Mouse (Mus musculus): ENCODE results near the gene Gm44579. TPM values are rescaled to one million over a fixed set of nuclear protein-coding genes. Genes with fewer than 3 reads are reported as not detected.

The Gm44579 gene
- polyA plus RNA-seq, 1 experiment = not detected

DNA sequence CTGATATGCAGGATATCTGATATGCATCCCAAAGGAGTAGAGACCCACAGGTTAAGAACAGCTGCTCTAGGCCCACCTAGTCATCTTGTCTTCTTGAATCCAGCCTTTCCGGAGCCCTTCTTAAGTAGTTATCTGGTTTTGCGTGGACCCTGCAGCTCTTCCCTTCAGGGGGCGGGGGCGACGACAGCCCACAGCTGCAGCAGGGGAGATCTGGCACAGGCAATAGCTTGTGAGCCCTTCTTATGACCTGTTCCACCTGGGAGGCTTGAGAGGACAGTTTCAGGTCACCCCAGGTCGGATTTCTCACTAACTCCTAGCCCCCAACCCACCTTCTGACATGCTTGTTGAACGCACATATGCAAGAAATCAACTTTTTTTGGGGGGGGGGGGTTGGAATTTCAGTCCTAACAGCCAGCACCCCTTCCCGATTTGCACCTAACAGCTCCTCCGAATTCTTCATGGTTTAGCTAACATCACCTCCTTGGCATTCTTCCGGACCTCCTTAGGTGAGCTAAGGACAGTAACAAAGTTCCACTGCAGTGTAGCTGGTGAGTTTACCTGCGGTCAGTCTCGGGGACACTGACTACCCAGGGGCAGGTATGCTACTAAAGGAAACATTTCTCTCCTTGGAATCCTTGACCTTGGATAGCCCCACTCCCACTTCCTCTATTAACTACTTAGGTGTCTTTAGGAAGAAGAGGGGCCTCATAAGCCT, 38.8 kb downstream of the Gm44579 start:
- DNase-seq = peak; percentile 57
- peaks cover 3% of the 10 kb centered on the region; the same call in 1 of the 2 replicates for H3K4me1 ChIP-seq (ENCODE audit: control insufficient read depth, insufficient read depth, low read length)
- H3K4me3 ChIP-seq (ENCODE audit: insufficient read depth, low read depth, low read length) = no peak overlapping the region
- no peak overlapping the region for H3K27ac ChIP-seq (ENCODE audit: insufficient read depth, low read depth, low read length)
- no peaks in the 10 kb centered on the region for H3K36me3 ChIP-seq (ENCODE audit: control insufficient read depth, insufficient read depth, low read length)
- WGBS = 35% methylated on average over 12 of the region's 12 CpGs
- H3K27me3 ChIP-seq (replicated peaks; ENCODE audit: control insufficient read depth, insufficient read depth, low read length) = no peaks in the 10 kb centered on the region
- TF ChIP-seq CTCF (conservative IDR thresholded peaks at IDR 0.05; ENCODE audit: insufficient read depth, insufficient read length, low read depth, low read length) (no peak), POLR2A (IDR thresholded peaks at IDR 0.05; ENCODE audit: low read depth, low read length) (no peak)

DNA sequence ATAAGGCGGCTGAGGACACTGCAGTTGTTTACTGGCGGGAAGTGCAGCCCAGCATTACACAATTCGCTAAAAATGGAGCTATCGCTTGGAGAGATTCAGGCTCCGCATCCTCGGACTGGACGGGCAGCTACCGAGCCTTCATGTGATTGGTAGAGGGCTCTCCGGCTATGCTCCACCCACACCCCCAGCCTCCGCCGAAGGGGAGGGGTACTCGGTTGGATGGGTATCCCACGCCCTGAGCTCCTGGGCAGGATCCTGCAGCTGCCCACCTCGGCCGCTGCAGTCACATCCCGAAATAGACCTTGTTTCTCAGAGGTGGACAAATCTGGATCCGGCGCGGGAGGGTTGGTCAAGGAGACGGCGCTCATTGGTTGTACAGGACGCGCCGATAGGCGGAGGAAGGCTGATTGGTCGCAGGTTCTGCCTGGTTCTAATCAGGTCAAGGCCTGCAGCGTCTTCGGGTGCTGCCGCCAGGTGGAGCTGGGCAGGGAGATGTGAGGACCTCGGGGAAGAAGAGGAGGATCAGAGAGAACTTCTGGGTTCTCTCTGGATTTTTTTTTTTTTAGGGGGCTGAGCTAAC, 39.6 kb downstream of the Gm44579 start:
- DNase-seq = peak; percentile 95
- peaks cover 3% of the 10 kb centered on the region; the same call in 1 of the 2 replicates for H3K4me1 ChIP-seq (ENCODE audit: control insufficient read depth, insufficient read depth, low read length)
- H3K27me3 ChIP-seq (replicated peaks; ENCODE audit: control insufficient read depth, insufficient read depth, low read length) = no peaks in the 10 kb centered on the region
- WGBS = under 1% methylated on average over 30 of the region's 30 CpGs
- peak overlapping the region; percentile 32; the same call in 1 of the 2 replicates for H3K27ac ChIP-seq (ENCODE audit: insufficient read depth, low read depth, low read length)
- no peak for TF ChIP-seq POLR2A (IDR thresholded peaks at IDR 0.05; ENCODE audit: low read depth, low read length)
- peak; percentile 78 for TF ChIP-seq CTCF (conservative IDR thresholded peaks at IDR 0.05; ENCODE audit: insufficient read depth, insufficient read length, low read depth, low read length)
- H3K4me3 ChIP-seq (ENCODE audit: insufficient read depth, low read depth, low read length) = peak overlapping the region; percentile 56
- no peaks in the 10 kb centered on the region for H3K36me3 ChIP-seq (ENCODE audit: control insufficient read depth, insufficient read depth, low read length)

DNA sequence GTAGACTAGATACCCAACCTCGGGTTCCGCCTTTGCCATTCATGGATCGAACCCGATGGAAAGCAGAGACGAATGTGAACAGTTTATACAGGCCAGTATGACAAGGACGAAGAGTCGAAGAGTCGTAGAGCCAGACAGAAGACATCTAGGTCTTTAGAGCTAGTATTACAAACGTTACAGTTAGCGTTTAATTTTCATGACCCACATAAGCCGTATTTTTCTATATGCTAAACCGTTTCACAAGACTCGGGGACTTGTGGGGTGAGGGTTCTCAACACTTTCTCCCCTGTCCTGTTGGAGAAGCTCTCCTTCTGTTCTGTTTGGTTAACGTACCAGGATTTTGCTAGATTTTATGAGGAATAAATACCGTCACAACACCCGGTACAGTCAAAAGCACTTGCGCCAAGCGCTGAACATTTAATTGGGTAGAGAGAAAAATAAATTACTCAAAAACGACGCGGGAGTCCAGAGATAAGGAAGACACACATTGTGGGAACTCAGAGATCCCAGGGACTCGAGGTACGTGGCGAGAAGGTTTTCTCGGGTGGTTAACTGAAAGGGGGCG, 40.1 kb downstream of the Gm44579 start:
- Histone ChIP-seq H3K4me1 (ENCODE audit: control insufficient read depth, insufficient read depth, low read length) (peaks cover 3% of the 10 kb centered on the region; the same call in 1 of the 2 replicates), H3K27ac (ENCODE audit: insufficient read depth, low read depth, low read length) (peak overlapping the region; percentile 32; the same call in 1 of the 2 replicates), H3K4me3 (ENCODE audit: insufficient read depth, low read depth, low read length) (peak overlapping the region; percentile 56), H3K36me3 (ENCODE audit: control insufficient read depth, insufficient read depth, low read length) (no peaks in the 10 kb centered on the region), H3K27me3 (replicated peaks; ENCODE audit: control insufficient read depth, insufficient read depth, low read length) (no peaks in the 10 kb centered on the region)
- no peak for DNase-seq
- 12% methylated on average over 26 of the region's 26 CpGs for WGBS
- TF ChIP-seq CTCF (conservative IDR thresholded peaks at IDR 0.05; ENCODE audit: insufficient read depth, insufficient read length, low read depth, low read length) = no peak
- no peak for TF ChIP-seq POLR2A (IDR thresholded peaks at IDR 0.05; ENCODE audit: low read depth, low read length)

DNA sequence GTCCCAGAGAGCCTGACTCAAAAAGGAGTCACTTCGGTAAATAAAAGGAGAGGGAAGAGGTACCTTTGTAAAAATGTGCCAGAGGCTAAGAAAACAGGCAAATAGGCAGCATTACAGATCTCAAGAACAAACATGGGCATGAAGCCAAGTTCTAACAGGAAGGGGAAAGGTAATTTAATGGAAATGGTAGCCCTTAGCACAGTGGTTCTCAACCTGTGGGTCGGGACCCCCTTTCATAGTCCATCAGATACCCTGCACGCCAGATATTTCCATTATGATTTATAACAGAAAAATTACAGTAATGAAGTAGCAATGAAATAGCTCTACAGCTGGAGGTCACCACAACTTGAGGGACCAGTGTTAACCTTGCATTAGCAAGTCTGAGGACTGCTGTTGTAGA, 43.5 kb downstream of the Gm44579 start:
- TF ChIP-seq CTCF (conservative IDR thresholded peaks at IDR 0.05; ENCODE audit: insufficient read depth, insufficient read length, low read depth, low read length) = no peak
- no peak for TF ChIP-seq POLR2A (IDR thresholded peaks at IDR 0.05; ENCODE audit: low read depth, low read length)
- WGBS = 53% methylated on average over 3 of the region's 3 CpGs
- H3K27me3 ChIP-seq (replicated peaks; ENCODE audit: control insufficient read depth, insufficient read depth, low read length) = no peaks in the 10 kb centered on the region
- H3K36me3 ChIP-seq (ENCODE audit: control insufficient read depth, insufficient read depth, low read length) = no peaks in the 10 kb centered on the region
- no peak for DNase-seq
- H3K4me3 ChIP-seq (ENCODE audit: insufficient read depth, low read depth, low read length) = no peak overlapping the region
- no peak overlapping the region for H3K27ac ChIP-seq (ENCODE audit: insufficient read depth, low read depth, low read length)
- H3K4me1 ChIP-seq (ENCODE audit: control insufficient read depth, insufficient read depth, low read length) = peaks cover 3% of the 10 kb centered on the region; the same call in 1 of the 2 replicates

DNA sequence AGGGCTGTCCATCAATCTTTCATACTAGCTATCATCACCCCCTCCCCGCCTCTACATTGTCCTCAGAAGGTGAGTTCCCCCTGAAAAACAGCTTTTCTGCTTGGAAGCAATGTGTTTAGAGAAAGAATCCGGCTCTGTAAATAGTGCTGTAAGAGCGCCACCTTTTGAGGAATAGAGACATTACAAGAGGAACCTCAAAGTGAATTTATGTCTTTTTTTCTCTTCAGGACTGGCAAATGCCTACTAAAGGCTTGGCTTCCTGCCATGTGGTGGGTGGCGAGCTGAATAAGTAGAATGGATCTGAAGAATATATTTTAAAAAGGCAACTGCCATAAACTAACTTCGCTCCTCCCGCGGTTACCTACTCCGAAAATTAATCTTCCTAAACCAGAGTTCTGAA, 47.0 kb downstream of the Gm44579 start:
- Histone ChIP-seq H3K4me1 (ENCODE audit: control insufficient read depth, insufficient read depth, low read length) (no peaks in the 10 kb centered on the region), H3K36me3 (ENCODE audit: control insufficient read depth, insufficient read depth, low read length) (no peaks in the 10 kb centered on the region), H3K4me3 (ENCODE audit: insufficient read depth, low read depth, low read length) (no peak overlapping the region), H3K27ac (ENCODE audit: insufficient read depth, low read depth, low read length) (no peak overlapping the region), H3K27me3 (replicated peaks; ENCODE audit: control insufficient read depth, insufficient read depth, low read length) (no peaks in the 10 kb centered on the region)
- TF ChIP-seq CTCF (conservative IDR thresholded peaks at IDR 0.05; ENCODE audit: insufficient read depth, insufficient read length, low read depth, low read length) (0 out of 2 replicates have a peak, but pooled peaks have one; percentile 6), POLR2A (IDR thresholded peaks at IDR 0.05; ENCODE audit: low read depth, low read length) (no peak)
- WGBS = 28% methylated on average over 8 of the region's 8 CpGs
- DNase-seq = peak; percentile 38

DNA sequence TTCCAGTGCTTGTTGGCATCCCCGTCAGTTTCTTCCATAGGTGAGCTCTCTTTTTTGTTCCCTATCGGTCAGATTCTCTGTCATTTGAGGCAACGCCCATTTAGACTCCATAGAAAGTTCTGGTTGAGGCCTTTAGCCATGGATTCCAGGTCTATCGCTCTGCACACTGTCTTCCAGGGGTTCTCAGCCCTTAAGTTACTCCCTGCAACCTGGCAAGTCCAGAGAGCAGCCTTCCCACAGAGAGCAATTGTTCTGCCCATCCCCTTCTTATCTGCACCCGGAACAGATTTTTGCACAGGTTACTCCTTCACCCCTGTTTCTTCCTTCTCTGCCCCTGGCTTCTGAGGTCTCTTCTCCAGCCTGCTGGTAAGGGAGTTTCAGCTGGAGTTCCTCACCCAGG, 48.7 kb downstream of the Gm44579 start:
- 84% methylated on average over 5 of the region's 5 CpGs for WGBS
- 0 out of 2 replicates have a peak, but pooled peaks cover 3% of the 10 kb centered on the region for H3K27me3 ChIP-seq (replicated peaks; ENCODE audit: control insufficient read depth, insufficient read depth, low read length)
- TF ChIP-seq CTCF (conservative IDR thresholded peaks at IDR 0.05; ENCODE audit: insufficient read depth, insufficient read length, low read depth, low read length) (no peak), POLR2A (IDR thresholded peaks at IDR 0.05; ENCODE audit: low read depth, low read length) (no peak)
- no peaks in the 10 kb centered on the region for H3K36me3 ChIP-seq (ENCODE audit: control insufficient read depth, insufficient read depth, low read length)
- no peak for DNase-seq
- H3K4me1 ChIP-seq (ENCODE audit: control insufficient read depth, insufficient read depth, low read length) = no peaks in the 10 kb centered on the region
- H3K4me3 ChIP-seq (ENCODE audit: insufficient read depth, low read depth, low read length) = no peak overlapping the region
- no peak overlapping the region for H3K27ac ChIP-seq (ENCODE audit: insufficient read depth, low read depth, low read length)

DNA sequence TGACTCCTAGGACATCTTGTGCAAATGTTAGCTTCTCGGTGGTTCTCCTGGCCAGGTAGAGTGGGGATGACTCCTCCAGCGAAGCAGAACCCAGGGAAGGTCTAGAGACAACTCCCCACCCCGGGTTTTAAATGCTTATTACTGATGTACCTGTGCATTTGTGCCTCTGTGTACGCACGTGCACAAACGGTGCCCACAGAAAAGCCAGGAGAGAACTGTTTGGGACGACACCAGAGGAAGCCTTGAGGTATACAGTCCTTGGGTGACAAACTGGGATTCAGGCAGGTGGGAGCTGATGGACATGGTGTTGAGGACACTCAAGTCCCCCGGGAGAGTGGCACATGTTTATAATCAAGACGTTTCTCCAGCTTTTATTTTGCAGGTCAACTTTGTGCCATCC, 49.9 kb downstream of the Gm44579 start:
- no peaks in the 10 kb centered on the region for H3K36me3 ChIP-seq (ENCODE audit: control insufficient read depth, insufficient read depth, low read length)
- 0 out of 2 replicates have a peak, but pooled peaks cover 4% of the 10 kb centered on the region for H3K27me3 ChIP-seq (replicated peaks; ENCODE audit: control insufficient read depth, insufficient read depth, low read length)
- H3K4me3 ChIP-seq (ENCODE audit: insufficient read depth, low read depth, low read length) = no peak overlapping the region
- H3K4me1 ChIP-seq (ENCODE audit: control insufficient read depth, insufficient read depth, low read length) = no peaks in the 10 kb centered on the region
- TF ChIP-seq POLR2A (IDR thresholded peaks at IDR 0.05; ENCODE audit: low read depth, low read length) (no peak), CTCF (conservative IDR thresholded peaks at IDR 0.05; ENCODE audit: insufficient read depth, insufficient read length, low read depth, low read length) (no peak)
- WGBS = 68% methylated on average over 9 of the region's 9 CpGs
- no peak overlapping the region for H3K27ac ChIP-seq (ENCODE audit: insufficient read depth, low read depth, low read length)
- DNase-seq = no peak
